Mouse (Mus musculus): Measurements from ENCODE around the gene Bmyc.
"Not testable (repeated sequence)": the region's sequence is repeated elsewhere in the genome, so short reads cannot be mapped to it uniquely, and the experiment has no call there.

The Bmyc gene

DNA sequence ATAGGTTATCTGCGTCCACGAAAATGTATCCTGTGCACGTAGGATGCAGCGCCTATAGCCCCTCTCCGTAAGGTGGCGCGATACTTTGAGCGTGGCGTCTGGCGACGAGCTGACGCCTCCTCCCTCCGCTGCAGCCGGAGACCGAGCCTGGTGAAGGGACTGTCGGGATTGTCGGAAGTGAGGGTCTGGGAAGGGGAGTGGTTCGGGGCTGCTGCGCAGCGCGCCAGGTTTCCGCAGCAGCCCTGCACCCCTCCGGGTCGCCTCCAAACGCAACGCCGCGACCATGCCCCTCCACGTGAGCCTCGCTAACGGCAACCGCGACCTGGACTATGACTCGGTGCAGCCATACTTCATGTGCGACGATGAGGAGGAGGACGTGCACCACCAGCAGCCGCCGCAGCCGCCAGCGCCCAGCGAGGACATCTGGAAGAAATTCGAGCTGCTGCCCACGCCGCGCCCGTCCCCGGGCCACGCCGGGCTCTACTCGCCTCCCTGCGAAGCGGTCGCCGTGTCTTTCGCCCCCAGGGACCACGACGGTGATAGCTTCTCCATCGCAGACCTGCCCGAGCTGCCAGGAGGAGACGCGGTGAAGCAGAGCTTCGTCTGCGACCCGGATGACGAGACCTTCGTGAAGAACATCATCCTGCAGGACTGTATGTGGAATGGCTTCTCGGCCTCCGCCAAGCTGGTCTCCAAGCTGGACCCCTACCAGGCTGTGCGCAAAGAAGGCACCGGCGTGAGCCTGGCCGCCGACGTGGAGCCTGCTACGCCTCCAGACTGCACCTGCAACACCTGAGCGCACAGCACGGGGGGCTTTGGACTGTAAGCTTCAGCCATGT is at the start of gene Bmyc:
TSS of gene Bmyc (plus strand) at position 97 of the 839 bp plus-strand sequence.
- DNase-seq (ENCODE audit: low spot score in 2 of 2) = peak; percentile 68 to 74

DNA sequence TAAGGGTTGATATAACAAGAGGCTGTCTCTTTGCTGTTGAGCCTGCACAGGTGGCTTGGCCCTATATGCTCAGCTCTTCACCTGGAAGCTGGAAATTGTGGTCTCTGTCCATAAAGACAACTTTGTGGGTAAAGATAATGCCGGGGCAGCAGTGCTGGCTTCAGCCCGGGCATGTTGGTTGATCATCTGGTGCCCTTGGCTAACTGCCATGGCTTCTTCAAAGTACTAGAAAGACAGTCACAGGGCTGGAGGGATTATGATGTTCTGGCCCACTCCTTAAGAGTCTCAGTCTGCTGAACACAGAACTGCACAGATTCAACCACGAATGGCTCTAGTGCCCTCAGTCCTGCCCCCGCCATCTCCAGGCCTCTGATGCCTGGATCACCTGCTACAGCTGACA is 49.3 kb upstream of the Bmyc start:
- no peak for DNase-seq (ENCODE audit: low spot score in 2 of 2)

DNA sequence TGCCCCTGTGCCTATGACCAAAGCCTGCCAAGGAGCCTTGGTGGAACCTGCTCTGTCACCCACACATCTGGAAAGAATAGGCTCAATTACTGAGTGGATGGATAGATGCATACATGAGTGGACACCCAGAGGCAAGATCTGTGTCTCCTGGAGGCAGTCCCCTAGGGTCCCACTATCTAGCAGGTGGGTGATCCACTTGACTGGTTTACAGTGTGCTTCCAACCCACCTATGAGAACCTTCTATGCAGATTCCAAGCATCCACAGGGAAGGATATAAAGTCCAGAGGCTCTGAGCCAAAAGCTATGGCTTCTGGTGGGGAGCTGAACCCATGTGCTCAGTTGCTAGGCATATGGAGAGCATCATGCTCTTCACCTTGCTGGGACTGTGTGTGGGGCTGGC is 48.9 kb upstream of the Bmyc start, which contains the start of gene Lcn5:
TSS of gene Lcn5 (plus strand) at position 301 of the 400 bp plus-strand sequence.
- no peak for DNase-seq (ENCODE audit: low spot score in 2 of 2)

DNA sequence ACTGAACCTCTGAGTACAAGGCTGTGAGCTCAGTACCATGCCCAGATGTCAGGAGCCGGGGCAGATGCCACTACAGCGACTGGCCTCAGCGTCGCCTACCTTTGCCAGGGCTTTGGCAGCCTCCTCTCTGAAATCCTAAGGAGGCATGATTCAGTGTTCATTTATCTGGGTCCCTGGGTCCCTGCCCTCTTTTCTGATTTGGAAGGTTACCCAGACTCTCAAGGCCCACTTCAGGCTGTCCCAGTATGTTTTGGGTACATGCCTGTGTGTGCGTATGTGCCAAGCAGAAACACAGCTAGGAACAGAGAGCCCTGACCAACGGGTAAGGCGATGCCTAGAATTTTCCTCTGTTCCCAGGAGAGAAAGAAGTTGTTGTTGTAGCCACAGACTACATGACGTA is 46.3 kb upstream of the Bmyc start:
- DNase-seq (ENCODE audit: low spot score in 2 of 2) = no peak

DNA sequence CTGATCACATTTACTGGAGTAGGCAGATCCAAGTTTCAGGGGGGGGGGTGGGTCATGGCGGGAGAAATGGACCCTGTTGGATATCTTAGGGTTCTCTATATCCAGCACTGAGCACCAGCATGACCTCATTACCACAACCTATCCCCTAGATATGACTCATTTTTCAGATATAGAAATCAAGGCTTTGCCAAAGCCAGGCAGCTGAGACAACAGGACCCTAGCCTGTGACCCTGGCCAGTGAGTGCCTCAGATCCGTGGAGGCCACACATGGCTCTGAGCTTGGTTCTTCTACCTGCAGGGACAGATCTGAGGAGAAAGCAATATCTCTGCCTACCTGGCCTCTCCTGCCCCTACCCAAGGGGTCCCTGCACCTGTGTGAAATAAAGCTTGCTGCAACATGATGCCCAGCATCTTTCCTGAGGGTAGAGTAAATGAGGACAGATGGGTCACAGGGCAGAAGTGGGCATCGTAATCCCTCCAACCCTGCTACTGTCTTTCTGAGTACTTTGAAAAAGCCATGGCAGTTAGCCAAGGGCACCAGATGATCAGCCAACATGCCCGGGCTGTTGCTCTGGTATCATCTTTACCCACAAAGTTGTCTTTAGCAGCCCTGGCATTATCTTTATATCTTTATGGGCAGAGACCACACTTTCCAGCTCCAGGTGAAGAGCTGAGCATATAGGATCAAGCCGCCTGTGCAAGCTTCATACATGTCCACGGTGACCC is 45.1 kb upstream of the Bmyc start:
- no peak for DNase-seq (ENCODE audit: low spot score in 2 of 2)

DNA sequence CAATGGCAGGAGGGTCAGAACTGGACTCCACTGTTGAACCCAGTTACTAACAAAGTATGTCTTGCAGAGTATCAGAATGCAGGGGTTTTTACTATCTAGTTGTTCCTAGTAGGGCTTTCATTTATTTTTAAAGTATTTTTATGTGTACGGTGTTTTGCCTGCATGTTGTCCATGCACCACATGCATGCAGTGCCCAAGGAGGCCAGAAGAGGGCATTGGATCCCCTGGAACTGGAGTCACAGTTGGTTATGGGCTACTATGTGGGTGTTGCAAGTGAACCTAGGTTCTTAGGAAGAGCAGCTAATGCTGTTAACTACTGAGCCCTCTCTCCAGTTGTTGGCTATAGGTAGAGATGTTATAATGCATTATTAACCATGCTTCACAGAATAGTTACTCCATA is 43.0 kb upstream of the Bmyc start:
- DNase-seq (ENCODE audit: low spot score in 2 of 2) = peak; percentile 39 to 65

DNA sequence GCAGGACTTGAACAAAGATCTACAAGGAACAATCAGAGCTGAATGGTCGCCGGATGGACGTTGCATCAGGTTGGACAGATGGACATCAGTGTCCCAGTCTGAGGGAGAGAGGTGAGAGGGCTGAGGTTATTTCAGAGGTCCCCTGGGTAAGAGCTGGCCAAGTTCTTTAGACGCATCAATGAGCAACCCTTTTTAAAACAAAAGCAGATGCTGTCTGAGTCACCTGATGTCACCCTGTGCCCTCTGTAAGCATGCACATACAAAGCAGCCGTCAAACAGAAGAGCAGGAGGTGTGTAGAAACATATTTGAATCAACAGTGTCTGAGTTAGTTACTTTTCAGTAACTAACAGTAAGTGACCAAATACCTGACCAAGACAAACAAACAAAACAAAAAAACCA is 42.4 kb upstream of the Bmyc start:
- no peak for DNase-seq (ENCODE audit: low spot score in 2 of 2)

DNA sequence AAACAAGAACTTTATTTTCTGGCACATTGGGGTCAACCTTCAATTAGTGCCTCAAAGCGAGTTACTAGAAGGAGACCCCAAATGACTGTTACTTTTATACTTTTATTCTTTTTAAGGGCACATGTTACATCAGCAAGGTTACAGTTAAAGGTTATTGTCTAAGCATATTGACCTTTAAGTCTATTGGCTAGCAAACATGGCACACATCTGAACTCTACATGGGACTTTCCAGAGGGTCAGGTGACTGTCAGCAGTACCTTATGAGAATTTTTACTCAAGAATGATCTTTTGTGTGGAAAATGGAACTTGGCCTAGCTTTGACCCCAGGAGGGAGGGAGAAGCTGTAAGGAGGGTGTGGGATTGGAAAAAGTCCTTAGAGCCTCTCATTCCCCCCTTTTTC is 40.0 kb upstream of the Bmyc start:
- DNase-seq (ENCODE audit: low spot score in 2 of 2) = no peak

DNA sequence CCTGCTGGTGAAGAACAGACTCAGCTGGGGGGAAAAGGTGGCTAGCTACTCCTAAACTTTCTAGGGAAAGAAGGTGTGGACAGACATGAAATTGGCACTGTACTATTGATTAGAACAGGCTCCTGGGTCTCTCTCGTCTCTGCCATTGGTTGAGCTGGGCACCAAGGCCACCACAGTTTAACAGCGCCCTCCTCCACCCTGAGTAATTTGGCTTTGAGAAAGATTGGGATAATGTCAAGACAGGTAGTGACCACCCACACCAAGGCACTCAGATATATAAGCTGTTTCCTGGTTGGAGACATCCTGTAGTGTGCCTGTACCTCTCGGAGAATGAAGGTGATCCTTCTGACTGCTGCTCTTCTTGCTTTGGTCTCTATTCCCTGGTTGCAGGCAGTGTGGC is 30.1 kb upstream of the Bmyc start, which contains the start of gene Lcn6:
TSS of gene Lcn6 (plus strand) at position 301 of the 400 bp plus-strand sequence.
- no peak for DNase-seq (ENCODE audit: low spot score in 2 of 2)

DNA sequence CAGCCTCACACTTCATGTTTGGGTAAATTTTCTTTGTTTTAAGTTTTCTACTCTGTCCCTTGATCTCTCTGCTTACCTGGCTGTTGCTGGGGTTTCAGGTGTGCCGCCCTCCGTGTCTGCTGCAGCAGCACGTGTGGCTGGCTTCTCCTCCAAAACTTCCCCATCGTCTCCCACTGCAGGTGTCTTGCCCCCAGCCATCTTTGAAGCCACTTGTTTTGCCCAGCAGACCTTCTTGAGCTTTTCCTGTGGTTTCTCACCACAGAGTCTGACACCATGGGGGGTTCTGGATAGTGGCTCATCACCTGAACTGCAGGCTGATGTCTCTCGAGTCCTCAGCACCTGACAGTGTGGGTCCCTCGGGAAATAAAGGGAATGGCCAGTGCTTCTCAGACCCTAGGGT is 27.0 kb upstream of the Bmyc start:
- DNase-seq (ENCODE audit: low spot score in 2 of 2) = no peak

DNA sequence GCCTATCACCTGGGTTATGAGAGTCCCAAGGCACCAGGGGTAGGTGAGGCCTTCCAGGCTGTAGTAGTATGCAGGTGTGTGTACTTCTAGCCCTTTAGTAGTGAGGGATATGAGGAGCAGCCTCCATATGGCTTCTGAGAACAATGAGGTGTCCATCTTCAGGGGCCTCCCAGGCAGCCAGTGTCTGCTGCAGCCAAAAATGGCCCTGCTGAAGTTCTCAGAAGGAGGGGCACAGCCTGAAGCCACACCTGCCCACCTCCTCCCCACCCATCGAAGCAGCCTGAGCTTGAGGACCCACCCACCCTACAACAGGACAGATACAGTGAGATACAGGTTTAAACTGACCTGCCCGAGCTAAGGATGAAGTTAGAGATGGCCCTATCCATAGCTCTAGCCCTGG is 24.1 kb upstream of the Bmyc start, which contains the start of gene Lcn10:
TSS of gene Lcn10 (plus strand) at position 301 of the 400 bp plus-strand sequence.
- no peak for DNase-seq (ENCODE audit: low spot score in 2 of 2)

DNA sequence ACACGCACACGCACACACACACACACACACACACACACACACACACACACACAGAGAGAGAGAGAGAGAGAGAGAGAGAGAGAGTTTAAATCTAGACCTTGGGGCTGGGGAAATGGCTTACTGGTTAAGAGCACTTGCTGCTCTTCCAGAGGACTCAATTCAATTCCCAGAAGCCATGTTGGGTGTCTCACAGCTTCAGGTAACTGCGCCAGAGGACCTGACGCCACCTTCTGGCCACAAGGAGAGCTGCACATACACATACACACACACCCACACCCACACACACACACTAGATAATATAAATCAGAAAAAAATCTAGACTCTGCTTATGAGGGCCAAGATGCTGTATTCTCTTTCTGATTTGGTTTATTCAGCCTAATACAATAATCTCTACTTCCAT is 19.6 kb upstream of the Bmyc start:
- DNase-seq (ENCODE audit: low spot score in 2 of 2) = no peak

DNA sequence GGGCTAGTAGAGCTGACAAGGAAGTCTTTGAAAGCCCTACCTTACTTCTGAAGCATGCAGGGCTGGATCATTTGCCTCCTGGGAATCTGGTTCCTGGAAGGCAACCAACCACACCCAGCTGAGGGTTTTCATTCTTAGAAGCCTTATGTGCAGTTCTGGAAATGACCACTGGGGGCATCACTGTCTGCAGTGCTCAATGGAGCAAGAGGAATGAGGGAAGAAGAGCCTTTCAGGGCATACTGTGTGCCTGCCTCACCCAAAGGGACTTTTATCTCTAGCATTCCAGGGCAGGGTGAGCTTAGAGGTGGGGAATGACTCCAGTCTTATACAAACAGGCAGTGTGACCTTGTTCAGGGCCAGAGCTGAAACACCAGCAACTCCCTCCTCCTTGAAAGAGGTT is 11.9 kb upstream of the Bmyc start:
- DNase-seq (ENCODE audit: low spot score in 2 of 2) = peak; percentile 20 to 57

DNA sequence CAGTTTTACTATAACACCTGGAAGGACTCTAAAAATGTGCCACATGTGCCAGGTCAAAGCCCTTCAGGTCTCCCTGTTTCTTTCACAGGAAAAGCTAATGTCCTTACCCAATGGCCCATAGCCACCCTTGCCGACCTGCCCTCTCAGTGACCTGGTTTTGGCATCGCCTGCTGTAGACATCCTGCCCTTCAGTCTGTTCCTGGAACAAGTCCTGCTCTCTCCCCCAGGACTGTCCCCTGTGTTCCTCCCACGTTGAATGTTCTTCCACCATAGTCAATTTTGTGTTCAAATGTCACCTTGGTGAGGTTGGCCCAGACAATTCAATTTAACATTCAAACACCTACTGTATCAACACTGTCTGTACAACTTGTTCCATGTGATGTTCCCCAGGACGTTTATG is 9.6 kb upstream of the Bmyc start:
- no peak for DNase-seq (ENCODE audit: low spot score in 2 of 2)

DNA sequence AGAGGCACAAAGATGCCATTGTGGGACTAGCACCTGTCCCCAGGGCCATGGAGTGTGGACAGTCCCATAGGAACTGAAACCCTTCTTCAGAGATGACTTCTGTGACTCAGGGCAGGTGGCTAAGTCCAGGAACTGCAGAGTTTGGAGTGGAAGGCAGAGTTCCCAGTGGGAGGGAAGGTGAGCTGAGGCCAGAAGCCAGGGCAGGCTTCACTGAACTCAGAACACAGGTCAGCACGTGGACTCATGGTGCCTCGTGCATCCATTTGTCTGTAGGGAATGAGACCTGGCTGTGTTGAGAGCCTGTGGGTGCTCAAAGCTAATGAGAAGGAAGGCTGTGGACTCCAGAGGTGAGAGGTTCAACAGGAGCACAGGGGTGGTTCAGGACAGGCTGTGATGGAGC is 7.8 kb upstream of the Bmyc start:
- DNase-seq (ENCODE audit: low spot score in 2 of 2) = no peak

DNA sequence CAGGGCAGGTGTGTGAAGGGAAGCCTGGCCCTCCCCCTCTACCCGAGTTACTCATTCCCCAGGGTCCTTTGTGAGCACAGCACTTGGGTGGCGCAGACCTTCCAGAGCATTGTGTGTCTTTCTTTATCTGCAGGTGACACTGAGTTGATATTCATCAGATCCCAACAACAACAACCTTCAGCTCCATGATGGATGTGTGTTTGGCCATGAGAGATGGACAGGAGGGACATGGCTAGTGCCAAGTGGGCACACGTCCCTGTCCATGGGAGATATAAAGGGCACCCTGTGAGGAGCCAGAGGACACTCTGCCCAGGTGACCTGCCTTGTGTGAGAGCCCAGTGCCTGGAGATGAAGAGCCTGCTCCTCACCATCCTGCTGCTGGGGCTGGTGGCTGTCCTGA is 6.8 kb upstream of the Bmyc start, which contains the start of gene Obp2a:
TSS of gene Obp2a (plus strand) at position 301 of the 400 bp plus-strand sequence.
- DNase-seq (ENCODE audit: low spot score in 2 of 2) = not testable (repeated sequence)

DNA sequence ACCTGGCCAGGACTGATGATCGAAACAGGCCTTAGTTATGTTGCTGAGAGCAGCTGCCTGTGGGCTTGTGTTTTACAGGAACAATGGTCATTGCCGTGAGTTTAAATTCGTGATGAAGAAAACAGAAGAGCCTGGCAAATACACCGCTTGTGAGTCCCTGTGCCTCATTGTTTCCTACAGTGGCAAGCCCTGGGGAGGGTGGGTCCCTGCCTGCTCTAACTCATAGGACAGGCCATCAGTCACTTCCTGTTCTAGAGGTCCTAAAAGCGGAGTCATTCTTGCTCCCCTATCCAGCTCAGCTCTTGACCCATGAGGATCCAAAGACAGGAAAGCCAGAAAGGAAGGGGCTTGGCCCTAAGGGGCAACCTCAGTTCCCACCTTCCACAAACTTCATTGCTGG is 5.5 kb upstream of the Bmyc start:
- DNase-seq (ENCODE audit: low spot score in 2 of 2) = no peak

DNA sequence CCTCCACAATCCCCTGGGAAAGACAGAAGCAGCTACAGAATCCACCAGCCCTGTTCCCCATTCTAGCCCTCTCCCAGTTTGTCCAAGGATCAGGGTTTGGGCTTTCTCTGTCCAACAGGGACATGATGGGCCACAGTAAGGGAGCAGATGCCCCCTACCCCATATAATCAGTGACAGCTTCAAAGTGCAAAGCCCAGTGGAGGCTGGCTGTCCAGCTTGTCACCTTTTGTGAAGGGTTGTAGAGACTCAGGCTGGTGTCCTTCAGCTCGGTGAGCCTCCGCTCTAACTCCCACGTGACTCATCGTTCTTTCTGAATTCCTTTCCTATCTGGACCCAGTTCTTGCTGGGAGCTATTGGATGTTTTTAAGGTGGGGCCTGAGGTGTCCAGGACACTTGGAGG is 2.8 kb upstream of the Bmyc start:
- DNase-seq (ENCODE audit: low spot score in 2 of 2) = no peak

DNA sequence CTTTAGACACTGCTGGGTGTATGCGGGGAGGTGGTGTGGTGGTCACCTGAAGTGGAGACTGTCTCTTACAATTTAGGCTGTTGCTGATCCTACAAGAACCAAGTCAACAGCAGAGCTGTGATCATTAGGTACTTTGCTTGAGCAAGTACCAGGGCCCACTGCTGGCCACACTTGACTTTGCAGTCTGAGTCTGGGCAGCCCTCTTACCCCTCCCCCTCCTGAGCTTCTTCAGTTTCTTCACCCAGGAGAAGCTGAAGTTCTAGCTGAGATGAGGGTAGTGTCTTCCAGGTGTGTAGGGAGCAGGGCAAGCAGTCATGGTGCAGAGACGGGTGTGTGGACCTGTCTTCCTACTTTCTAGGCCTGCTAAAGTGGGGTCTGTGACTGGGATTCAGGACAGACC is 1.6 kb downstream of the Bmyc start:
- no peak for DNase-seq (ENCODE audit: low spot score in 2 of 2)

DNA sequence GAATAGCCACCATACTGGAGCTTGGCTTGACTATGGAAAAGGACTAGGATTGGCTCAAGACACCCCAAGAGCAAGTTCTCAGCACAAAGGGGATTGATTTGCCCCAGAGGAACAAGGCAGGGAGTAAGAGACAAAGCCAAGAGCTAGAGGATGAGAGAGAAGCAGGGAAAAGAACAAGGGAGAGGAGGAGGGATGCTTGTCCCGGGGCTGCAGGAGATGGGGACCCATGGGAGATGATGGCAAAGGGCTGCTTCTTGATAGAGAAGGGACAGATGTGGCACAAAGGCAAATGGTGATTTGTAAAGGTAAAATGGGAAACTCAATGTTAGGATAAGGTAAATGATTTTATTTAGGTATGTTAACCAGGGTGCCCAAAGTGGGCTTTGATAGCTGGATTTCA is 2.5 kb downstream of the Bmyc start:
- DNase-seq (ENCODE audit: low spot score in 2 of 2) = not testable (repeated sequence)

DNA sequence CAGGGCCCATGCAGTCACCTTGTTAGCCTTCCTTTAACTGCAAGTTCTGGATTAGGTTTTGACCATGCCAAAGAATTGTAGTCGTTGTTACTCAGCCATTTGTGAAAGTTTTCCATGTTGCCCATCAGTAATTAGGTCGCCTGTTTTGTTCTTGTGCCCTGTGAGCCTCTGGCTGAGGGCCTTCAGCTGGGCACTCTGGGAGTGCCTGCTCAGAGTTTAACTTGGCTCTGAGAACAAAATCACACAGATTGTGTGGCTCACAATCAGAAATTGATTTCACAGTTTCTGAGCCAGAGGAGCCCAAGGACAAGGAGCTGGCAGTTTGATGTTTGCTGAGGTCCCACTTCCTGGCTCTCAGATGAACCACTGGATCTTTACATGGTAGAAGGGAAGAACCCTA is 3.3 kb downstream of the Bmyc start:
- not testable (repeated sequence) for DNase-seq (ENCODE audit: low spot score in 2 of 2)

DNA sequence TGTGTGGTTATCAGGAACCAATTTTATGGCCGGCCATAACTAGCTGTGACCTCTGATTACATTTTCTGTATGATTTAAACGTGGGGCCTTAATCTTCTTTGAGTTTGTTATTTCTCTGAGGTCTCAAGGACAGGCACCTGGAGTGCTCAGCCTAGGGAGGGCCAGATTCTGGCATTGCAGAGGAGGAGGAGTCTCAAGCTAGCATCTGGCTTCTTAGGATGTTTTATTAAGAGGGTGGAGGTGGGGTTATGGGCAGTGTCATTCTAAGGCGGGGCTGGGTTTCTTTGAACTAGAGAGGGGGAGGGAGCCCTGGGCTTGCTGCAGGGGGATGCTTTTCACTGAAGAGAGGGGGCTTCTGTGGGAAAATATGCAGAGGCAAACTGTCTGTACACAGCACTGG is 5.1 kb downstream of the Bmyc start:
- DNase-seq (ENCODE audit: low spot score in 2 of 2) = not testable (repeated sequence)

DNA sequence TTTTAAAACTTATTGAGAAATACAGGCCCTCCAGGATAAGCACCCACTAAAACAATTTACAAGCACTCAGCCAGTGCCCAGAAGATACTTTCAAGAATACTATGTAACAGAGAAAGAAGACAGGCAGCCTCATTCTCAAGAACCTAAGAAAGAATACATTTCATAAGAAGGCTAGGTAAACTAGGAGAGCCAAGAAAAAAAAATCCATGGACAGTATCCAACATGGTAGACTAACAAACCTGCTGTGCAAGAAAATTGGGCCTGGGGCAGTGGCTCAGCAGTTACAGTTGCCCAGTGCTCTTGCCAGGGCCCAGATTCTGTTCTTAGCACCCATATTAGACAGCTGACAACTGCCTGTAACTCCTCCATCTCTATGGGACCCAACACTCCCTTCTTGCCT is 10.7 kb downstream of the Bmyc start:
- DNase-seq (ENCODE audit: low spot score in 2 of 2) = no peak

Measured in urinary bladder, adult 18-20 months (tissue).